Mouse (Mus musculus) liver, postnatal 0 days (tissue): ENCODE measurements around the gene Coq9. TPM values are rescaled to one million over a fixed set of nuclear protein-coding genes. Genes with fewer than 3 reads are reported as not detected.

ENCODE experiments used
- ATAC-seq: fragments of 200-750 bp; cut with Nextera tagmentation; 2 replicates; pipeline ENCODE4 v1.8.0; 2017; ENCODE audit warnings: mild to moderate bottlenecking, moderate library complexity
- DNase-seq: peaks from one replicate; pipeline ENCODE4 v3.0.0-alpha.2; 2016
- H3K27ac ChIP-seq: fragments of 300-500 bp; sonication (generic); 2 replicates; pipeline ENCODE4 v1.5.1; 2014; ENCODE audit warnings: antibody characterized with exemption, moderate library complexity, mild to moderate bottlenecking, low read depth
- H3K27me3 ChIP-seq: fragments of 300-500 bp; sonication (generic); 2 replicates; pipeline ENCODE4 v1.6.1; 2014; ENCODE audit warnings: low read length, control low read depth, mixed read lengths; ENCODE audit not compliant: insufficient read depth
- H3K36me3 ChIP-seq: fragments of 300-500 bp; sonication (generic); replicated peaks from 2 replicates; pipeline ENCODE4 v1.6.1; 2014; ENCODE audit warnings: mild to moderate bottlenecking, control low read depth, low read length, moderate library complexity, mixed read lengths; ENCODE audit not compliant: insufficient read depth
- H3K4me1 ChIP-seq: fragments of 300-500 bp; sonication (generic); 2 replicates; pipeline ENCODE4 v1.6.1; 2014; ENCODE audit warnings: antibody characterized with exemption, mild to moderate bottlenecking, control low read depth; ENCODE audit not compliant: insufficient read depth
- H3K4me2 ChIP-seq: fragments of 300-500 bp; sonication (generic); 2 replicates; pipeline ENCODE4 v1.6.1; 2014; ENCODE audit warnings: low read depth, mild to moderate bottlenecking, low read length, moderate library complexity, mixed read lengths
- H3K4me3 ChIP-seq: fragments of 300-500 bp; sonication (generic); 2 replicates; pipeline ENCODE4 v1.5.1; 2014; ENCODE audit warnings: low read depth, low read length
- H3K9ac ChIP-seq: fragments of 300-500 bp; sonication (generic); replicated peaks from 2 replicates; pipeline ENCODE4 v1.6.1; 2014; ENCODE audit warnings: mild to moderate bottlenecking, moderate library complexity
- H3K9me3 ChIP-seq: fragments of 300-500 bp; sonication (generic); 2 replicates; pipeline ENCODE4 v1.6.1; 2016; ENCODE audit warnings: mild to moderate bottlenecking, control low read depth, low read length, mixed read lengths
- CTCF ChIP-seq: sonication (generic); IDR thresholded peaks from 2 replicates; pipeline ENCODE4 v1.5.1; 2016; ENCODE audit warnings: antibody characterized with exemption, low read depth
- EP300 ChIP-seq: IDR thresholded peaks from 2 replicates; pipeline ENCODE4 v1.6.1; 2016; ENCODE audit warnings: antibody characterized with exemption, low read depth, mild to moderate bottlenecking
- WGBS: fragments of 180-500 bp; shearing (Covaris S2); extraction: QIAGEN DNeasy Blood & Tissue Kit; methylation state at CpG from one replicate; pipeline ENCODE4 v1.1.7; 2014; ENCODE audit not compliant: insufficient replicate concordance; 5-methylcytosine and 5-hydroxymethylcytosine counted together
- polyA plus RNA-seq: library from polyadenylated mRNA; unstranded; fragments of >200 nt; fragmentation: Nextera tagmentation; extraction: Ambion mirVana; gene quantifications from 2 replicates; pipeline ENCODE4 v1.2.1, GENCODE M21; 2015

Coq9 gene
- polyA plus RNA-seq, 1 experiment from 2014 or later, result 66.1 TPM

DNA sequence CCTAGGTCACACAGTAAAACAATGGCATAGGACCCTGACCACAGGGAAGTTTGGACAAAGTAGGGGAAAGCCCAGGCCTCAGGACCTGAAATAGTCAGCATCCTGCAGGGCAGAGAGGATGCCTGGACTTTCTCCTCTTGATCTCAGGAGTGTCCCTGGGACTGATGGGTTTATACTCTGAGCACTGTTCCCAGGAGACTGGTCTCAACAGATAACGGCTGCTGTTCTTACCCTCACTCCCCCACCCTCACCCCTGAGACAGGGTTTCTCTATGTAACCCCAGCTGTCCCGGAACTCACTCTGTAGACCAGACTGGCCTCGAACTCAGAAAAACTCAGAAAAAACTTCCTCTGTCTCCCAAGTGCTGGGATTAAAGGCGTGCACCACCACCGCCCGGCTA lies 29.7 kb upstream of the Coq9 start:
- Histone ChIP-seq H3K4me3 (no peak overlapping the region), H3K4me2 (no peak overlapping the region), H3K27me3 (no peaks in the 10 kb centered on the region), H3K4me1 (0 out of 2 replicates have a peak, but pooled peaks cover 2% of the 10 kb centered on the region), H3K9me3 (no peaks in the 10 kb centered on the region), H3K36me3 (no peaks in the 10 kb centered on the region), H3K27ac (no peak overlapping the region), H3K9ac (no peak overlapping the region)
- DNase-seq (no peak), ATAC-seq (no peak)
- 73% methylated on average over 6 of the region's 6 CpGs for WGBS
- TF ChIP-seq EP300, result no peak
- TF ChIP-seq CTCF, result no peak

DNA sequence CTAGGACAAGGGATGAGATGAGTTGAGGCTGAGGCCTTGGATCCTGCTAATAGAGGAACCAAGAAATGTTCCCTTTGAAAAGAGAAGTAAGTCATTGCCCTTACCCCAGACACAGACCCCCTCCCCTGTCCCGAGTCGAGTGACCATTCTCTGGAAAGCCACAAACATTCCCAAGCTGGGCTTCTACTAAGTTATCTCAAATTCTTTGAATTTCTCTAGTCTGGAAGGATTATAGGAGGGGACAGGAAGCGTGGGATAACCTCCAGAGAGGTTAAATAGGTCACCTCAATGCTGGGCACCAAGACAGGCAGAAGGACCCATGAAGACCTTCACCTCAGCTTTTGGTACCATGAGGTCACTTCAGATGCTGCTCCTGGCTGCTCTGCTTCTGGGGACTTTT lies 28.0 kb upstream of the Coq9 start, which contains the start of gene Ccl17:
Ccl17 (plus strand) TSS at position 301 of the 400 bp plus-strand sequence.
- no peak for TF ChIP-seq CTCF
- no peak for TF ChIP-seq EP300
- H3K36me3 ChIP-seq, result no peaks in the 10 kb centered on the region
- H3K4me2 ChIP-seq, result no peak within 1 kb of the TSS
- H3K4me1 ChIP-seq, result 0 out of 2 replicates have a peak, but pooled peaks cover 2% of the 10 kb centered on the region
- H3K4me3 ChIP-seq, result no peak within 1 kb of the TSS
- no peak within 1 kb of the TSS for H3K27ac ChIP-seq
- ATAC-seq (no peak), DNase-seq (no peak)
- H3K9me3 ChIP-seq, result no peaks in the 10 kb centered on the region
- no peaks in the 10 kb centered on the region for H3K27me3 ChIP-seq
- H3K9ac ChIP-seq, result no peak within 1 kb of the TSS
- WGBS, result 39% methylated on average over 3 of the region's 3 CpGs

DNA sequence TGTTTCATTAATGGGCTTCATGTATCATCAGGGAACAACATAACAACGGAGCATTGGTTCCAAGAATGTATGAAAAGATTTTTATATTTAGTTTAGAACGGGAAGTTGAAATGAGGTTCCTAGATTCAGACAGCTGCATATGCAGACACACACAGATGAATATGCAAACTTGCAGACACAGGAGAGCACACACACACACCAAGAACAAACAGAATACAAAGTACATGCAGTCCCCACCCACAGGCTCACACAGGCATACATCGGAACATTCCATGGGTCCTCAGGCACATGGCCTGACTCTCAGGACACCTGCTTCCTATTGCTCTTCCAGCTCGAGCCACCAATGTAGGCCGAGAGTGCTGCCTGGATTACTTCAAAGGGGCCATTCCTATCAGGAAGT lies 27.3 kb upstream of the Coq9 start:
- WGBS, result 73% methylated on average over 5 of the region's 5 CpGs
- Histone ChIP-seq H3K4me1 (0 out of 2 replicates have a peak, but pooled peaks cover 2% of the 10 kb centered on the region), H3K9me3 (no peaks in the 10 kb centered on the region)

DNA sequence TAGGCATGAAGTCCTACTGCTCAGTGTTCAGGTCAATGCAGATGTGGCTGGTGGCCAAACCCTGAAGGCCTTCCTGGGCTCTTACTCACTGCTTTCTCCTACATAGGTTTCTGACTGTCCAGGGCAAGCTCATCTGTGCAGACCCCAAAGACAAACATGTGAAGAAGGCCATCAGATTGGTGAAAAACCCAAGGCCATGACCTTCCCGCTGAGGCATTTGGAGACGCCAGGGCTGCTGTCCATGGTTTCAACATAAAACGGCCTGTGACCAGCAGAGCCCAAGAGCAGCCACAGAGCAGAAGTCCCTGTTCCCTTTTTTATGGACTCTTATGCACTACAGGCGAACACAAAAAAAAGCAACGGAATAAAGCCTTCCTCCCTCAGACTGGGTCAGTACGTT lies 26.5 kb upstream of the Coq9 start:
- peak; percentile 20; the same call in 1 of the 2 replicates for ATAC-seq
- no peak for DNase-seq
- Histone ChIP-seq H3K9ac (no peak overlapping the region), H3K27me3 (no peaks in the 10 kb centered on the region), H3K27ac (no peak overlapping the region), H3K4me1 (0 out of 2 replicates have a peak, but pooled peaks cover 2% of the 10 kb centered on the region), H3K4me2 (no peak overlapping the region), H3K9me3 (no peaks in the 10 kb centered on the region), H3K36me3 (no peaks in the 10 kb centered on the region), H3K4me3 (no peak overlapping the region)
- 51% methylated on average over 6 of the region's 6 CpGs for WGBS
- TF ChIP-seq EP300 (0 out of 2 replicates have a peak, but pooled peaks have one; percentile 24), CTCF (no peak)

More for the DNA sequence above, 27.3 kb upstream of the Coq9 start:
- DNase-seq, result no peak
- Histone ChIP-seq H3K36me3 (no peaks in the 10 kb centered on the region), H3K4me2 (no peak overlapping the region), H3K27me3 (no peaks in the 10 kb centered on the region), H3K9ac (no peak overlapping the region), H3K4me3 (no peak overlapping the region), H3K27ac (no peak overlapping the region)
- no peak for ATAC-seq
- TF ChIP-seq CTCF (no peak), EP300 (no peak)

DNA sequence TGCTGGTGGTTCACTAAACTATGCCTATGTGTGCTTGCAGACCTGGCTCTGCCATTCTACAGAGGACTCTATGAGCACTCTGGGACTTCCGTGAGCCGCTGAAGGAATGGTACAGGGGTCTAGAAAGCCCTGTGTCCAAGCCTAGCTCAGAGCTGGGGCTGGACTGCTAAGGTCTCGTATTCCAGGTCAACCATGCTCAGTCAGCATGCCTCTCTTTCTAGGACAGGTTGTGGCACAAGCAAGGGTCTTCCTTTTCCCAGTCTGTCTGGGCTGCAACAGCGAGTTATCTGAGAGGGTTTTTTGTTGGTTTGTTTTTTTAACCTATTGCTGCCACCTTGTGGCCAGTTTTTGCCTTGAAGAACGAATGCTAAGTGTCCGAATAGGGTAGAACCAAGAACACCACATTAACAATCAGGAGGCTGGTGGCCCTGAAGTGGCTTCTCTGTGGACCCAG lies 25.4 kb upstream of the Coq9 start:
- Histone ChIP-seq H3K9me3 (no peaks in the 10 kb centered on the region), H3K4me2 (no peak overlapping the region), H3K9ac (no peak overlapping the region), H3K4me3 (no peak overlapping the region), H3K36me3 (no peaks in the 10 kb centered on the region), H3K27me3 (no peaks in the 10 kb centered on the region), H3K4me1 (0 out of 2 replicates have a peak, but pooled peaks cover 2% of the 10 kb centered on the region), H3K27ac (no peak overlapping the region)
- DNase-seq, result peak; percentile 85
- WGBS, result 32% methylated on average over 6 of the region's 6 CpGs
- TF ChIP-seq EP300 (no peak), CTCF (peak; percentile 82)
- peak; percentile 68 for ATAC-seq

DNA sequence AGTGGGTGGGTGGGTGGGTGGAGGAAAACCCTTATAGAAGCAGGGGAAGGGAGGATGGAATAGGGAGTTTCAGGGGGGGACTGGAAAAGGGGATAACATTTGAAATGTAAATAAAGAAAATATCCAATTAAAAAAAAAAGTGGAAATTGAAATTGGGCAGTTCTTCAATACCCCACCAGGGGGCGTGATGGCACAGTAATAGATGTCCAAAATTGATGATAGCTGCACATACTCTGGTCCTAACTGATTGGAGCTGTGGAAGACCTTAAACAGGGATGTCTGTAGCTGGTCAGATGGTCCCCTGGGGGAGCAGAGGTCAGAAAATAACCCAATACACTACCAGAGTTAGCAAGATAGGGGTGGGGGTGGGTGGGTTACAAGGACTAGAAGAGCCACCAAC lies 23.6 kb upstream of the Coq9 start:
- Histone ChIP-seq H3K9ac (no peak overlapping the region), H3K27ac (no peak overlapping the region), H3K9me3 (no peaks in the 10 kb centered on the region), H3K4me2 (no peak overlapping the region), H3K27me3 (no peaks in the 10 kb centered on the region), H3K4me3 (no peak overlapping the region), H3K4me1 (0 out of 2 replicates have a peak, but pooled peaks cover 2% of the 10 kb centered on the region), H3K36me3 (no peaks in the 10 kb centered on the region)
- ATAC-seq, result no peak
- 0% methylated on average over 1 of the region's 1 CpGs for WGBS
- TF ChIP-seq CTCF (peak; percentile 78), EP300 (no peak)
- peak; percentile 59 for DNase-seq
